Mouse (Mus musculus) left cerebral cortex, adult 18-20 months (tissue): Measurements from ENCODE around the gene Ubald1. TPM values are rescaled to one million over a fixed set of nuclear protein-coding genes. Genes with fewer than 3 reads are reported as not detected.

Experiments
- DNase-seq, 2 experiments: peaks; one replicate each; pipeline ENCODE4 v3.0.0; 2021 to 2022; ENCODE audit warnings: low spot score in 2 of 2, mixed read lengths in 1 of 2
- long read RNA-seq, 2 experiments: library from polyadenylated mRNA; stranded (forward); transcript quantifications; one replicate each; pipeline ENCODE4 v2.0.0; 2021
- total RNA-seq, 2 experiments: library from RNA; stranded (reverse); gene quantifications; 2 replicates each; pipeline ENCODE4 v1.2.3; 2021

The Ubald1 gene
- total RNA-seq, result 10 to 100 TPM; 86.5 to 95.6 TPM
- long read RNA-seq, experiment 1, full-length matches to known transcripts, result 96 of 127 reads
- long read RNA-seq, experiment 1, partial matches to known transcripts, result 14 of 127 reads
- long read RNA-seq, experiment 1, other reads (novel, unspliced or antisense), result 17 of 127 reads
- long read RNA-seq, experiment 2, full-length matches to known transcripts, result 62 of 91 reads
- long read RNA-seq, experiment 2, partial matches to known transcripts, result 19 of 91 reads
- long read RNA-seq, experiment 2, other reads (novel, unspliced or antisense), result 10 of 91 reads

GRCm38 (mm10) chr16:4880136-4880825 lies at the start of gene Ubald1:
Gene Ubald1 (minus strand): TSS chr16:4880315.
- DNase-seq, result peak; percentile 95 to 97

GRCm38 (mm10) chr16:4928474-4928873 lies 48.4 kb upstream of the Ubald1 start:
- no peak for DNase-seq

- no peak for DNase-seq
Observed at GRCm38 (mm10) chr16:4927967-4928366, 47.9 kb upstream of the Ubald1 start.

- DNase-seq, result no peak
Observed at GRCm38 (mm10) chr16:4923996-4924395, 43.9 kb upstream of the Ubald1 start.

- no peak for DNase-seq
Observed at GRCm38 (mm10) chr16:4922481-4922880, 42.4 kb upstream of the Ubald1 start.

- no peak for DNase-seq
Observed at GRCm38 (mm10) chr16:4920556-4920955, 40.4 kb upstream of the Ubald1 start.

GRCm38 (mm10) chr16:4916608-4917007 lies 36.5 kb upstream of the Ubald1 start:
- DNase-seq, result no peak

GRCm38 (mm10) chr16:4915931-4916330 lies 35.8 kb upstream of the Ubald1 start:
- DNase-seq, result no peak

GRCm38 (mm10) chr16:4913783-4914735 lies 33.9 kb upstream of the Ubald1 start:
- peak; percentile 89 to 92 for DNase-seq

- DNase-seq, result no peak
Observed at GRCm38 (mm10) chr16:4912907-4913782, 33.0 kb upstream of the Ubald1 start.

- DNase-seq, result no peak
Observed at GRCm38 (mm10) chr16:4912074-4912648, 32.0 kb upstream of the Ubald1 start.

- no peak for DNase-seq
Observed at GRCm38 (mm10) chr16:4910758-4911157, 30.6 kb upstream of the Ubald1 start.

GRCm38 (mm10) chr16:4909745-4910144 lies 29.6 kb upstream of the Ubald1 start:
- no peak for DNase-seq

- DNase-seq, result no peak
Observed at GRCm38 (mm10) chr16:4907972-4908371, 27.9 kb upstream of the Ubald1 start.

- no peak for DNase-seq
Observed at GRCm38 (mm10) chr16:4907386-4907785, 27.3 kb upstream of the Ubald1 start.

GRCm38 (mm10) chr16:4906559-4906958 lies 26.4 kb upstream of the Ubald1 start:
- no peak for DNase-seq

- no peak for DNase-seq
Observed at GRCm38 (mm10) chr16:4905591-4905990, 25.5 kb upstream of the Ubald1 start.

GRCm38 (mm10) chr16:4904878-4905277 lies 24.8 kb upstream of the Ubald1 start:
- no peak for DNase-seq

- no peak for DNase-seq
Observed at GRCm38 (mm10) chr16:4903491-4904102, 23.5 kb upstream of the Ubald1 start.

- DNase-seq, result no peak
Observed at GRCm38 (mm10) chr16:4902390-4902789, 22.3 kb upstream of the Ubald1 start.
